Mouse (Mus musculus) olfactory bulb, adult 2 months (tissue): ENCODE data around the gene Prune2.

Experiments used
- CTCF ChIP-seq: fragments of 200-500 bp; IDR thresholded peaks from 2 replicates; pipeline ENCODE4 v1.5.1; 2012; ENCODE audit warnings: low read depth, mild to moderate bottlenecking, low read length, moderate library complexity; ENCODE audit not compliant: insufficient read depth
- POLR2A ChIP-seq: fragments of 200-500 bp; IDR thresholded peaks from 2 replicates; pipeline ENCODE4 v1.6.1; 2012; ENCODE audit warnings: mild to moderate bottlenecking, low read depth, low read length, moderate library complexity; ENCODE audit not compliant: insufficient read depth

- TF ChIP-seq CTCF, result no peak
- TF ChIP-seq POLR2A, result no peak
Observed at GRCm38 (mm10) chr19:17155216-17155615, 199.3 kb downstream of the Prune2 start.
